Mouse (Mus musculus) spleen, postnatal 10 days (tissue): ENCODE results near the gene 2900011O08Rik.
"Not testable (repeated sequence)": the region's sequence is repeated elsewhere in the genome, so short reads cannot be mapped to it uniquely, and the experiment has no call there.

Experiments used
- DNase-seq, 2 experiments: peaks; one replicate each; pipeline ENCODE4 v3.0.0; 2021 to 2022; ENCODE audit warnings: low spot score in 2 of 2

2900011O08Rik gene

DNA sequence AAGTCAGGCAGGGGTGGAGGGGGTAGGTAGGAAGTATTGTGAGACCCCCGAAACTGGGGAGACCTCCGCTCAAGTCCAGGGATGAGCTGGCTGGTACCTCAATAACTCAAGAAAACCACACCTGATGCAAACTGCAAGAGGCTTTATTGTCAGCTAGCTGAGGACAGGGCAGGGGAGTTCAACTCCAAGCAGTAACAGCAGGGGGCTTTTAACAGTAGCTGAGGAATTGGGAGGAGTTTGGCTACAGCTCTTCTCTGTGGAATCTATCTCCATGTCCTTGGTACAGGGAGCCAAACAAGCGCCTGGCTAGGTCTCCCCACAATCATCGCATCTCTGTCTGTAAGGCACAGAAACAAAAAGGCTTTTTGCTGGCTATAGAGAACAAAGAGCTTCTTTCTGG lies 80.2 kb downstream of the 2900011O08Rik start:
- DNase-seq: not testable (repeated sequence)

DNA sequence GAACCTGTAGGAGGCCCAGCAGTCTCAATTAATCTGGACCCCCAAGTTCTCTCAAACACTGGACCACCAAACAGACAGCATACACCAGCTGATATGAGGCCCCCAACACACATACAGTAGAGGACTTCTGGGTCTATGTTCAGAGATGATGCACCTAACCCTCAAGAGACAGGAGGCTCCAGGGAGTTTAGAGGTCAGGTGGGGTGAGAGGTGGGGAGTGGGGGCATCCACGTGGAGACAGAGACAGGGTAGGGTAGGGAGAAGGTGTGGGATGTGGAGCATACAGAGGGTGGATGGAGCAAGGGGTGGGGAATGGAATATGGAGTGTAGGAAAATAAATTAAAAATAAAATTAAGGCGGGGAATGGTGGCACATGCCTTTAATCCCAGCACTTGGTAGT lies 82.3 kb downstream of the 2900011O08Rik start:
- not testable (repeated sequence) for DNase-seq

DNA sequence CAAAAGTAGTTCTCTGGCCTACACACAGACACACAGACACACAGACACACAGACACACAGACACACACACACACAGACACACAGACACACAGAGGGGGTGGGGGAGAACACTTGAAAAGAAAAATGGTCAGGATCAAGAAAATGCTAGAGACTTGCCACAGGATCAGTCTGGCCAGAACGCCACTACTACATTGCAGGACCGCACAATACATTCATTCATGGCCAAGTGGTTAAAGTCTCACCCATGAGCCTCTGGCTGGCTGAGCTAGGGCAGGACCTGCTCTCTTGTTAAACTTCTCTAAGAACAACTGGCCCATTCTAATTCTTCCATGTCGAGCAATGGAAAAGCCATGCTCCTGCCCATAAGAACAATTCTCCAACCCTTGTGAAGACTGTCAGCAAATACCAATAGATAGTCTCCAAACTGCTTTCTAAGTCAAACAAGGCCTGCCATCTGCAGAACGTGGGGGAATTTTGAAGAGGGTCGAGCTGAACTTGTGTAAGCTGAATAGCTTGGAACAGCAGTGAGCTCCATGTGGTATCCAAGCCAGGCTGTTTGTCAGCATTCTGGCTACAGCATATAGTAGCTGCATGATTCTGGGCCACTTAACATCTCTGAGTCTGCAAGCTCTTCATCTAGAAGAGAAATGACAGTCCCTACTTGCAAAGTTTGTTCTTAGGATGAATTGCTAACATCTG lies 84.2 kb downstream of the 2900011O08Rik start:
- no peak for DNase-seq

DNA sequence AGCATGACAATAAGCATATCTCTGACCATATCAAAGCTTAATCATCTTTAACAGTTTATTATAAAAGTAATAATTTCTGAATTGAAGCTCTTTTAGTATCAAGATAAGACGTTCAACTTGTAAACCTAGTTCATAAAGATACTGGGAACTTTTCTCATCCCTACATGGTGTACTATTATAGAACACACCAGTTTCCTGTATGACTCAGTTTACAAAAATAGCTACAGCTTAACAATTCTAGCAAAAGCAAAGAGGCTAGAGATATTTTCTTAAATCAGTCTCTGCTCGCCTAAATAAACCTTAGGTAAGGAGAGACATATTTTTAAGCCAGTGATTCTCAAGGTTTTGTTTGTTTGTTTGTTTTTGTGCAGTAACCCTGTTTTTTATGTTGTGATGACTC lies 96.5 kb downstream of the 2900011O08Rik start:
- DNase-seq: no peak

DNA sequence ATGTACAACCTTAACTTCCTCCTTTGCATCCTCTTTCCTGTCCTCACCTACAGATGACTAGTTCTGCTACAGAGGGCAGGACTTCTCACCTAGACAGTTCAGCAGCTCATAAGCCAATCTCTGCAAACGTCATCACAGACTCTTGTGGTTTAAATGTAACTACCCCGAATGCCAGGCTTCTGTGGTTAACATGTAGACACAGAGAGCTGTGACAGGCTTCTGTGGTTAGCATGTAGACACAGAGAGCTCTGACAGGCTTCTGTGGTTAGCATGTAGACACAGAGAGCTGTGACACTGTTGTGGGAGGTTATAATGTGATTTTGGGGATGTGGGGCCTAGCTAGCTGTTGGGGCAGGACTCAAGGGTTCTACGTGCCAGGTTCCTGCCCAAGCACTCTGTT lies 101.8 kb downstream of the 2900011O08Rik start:
- peak in 1 of 2 experiments; percentile 20 for DNase-seq

DNA sequence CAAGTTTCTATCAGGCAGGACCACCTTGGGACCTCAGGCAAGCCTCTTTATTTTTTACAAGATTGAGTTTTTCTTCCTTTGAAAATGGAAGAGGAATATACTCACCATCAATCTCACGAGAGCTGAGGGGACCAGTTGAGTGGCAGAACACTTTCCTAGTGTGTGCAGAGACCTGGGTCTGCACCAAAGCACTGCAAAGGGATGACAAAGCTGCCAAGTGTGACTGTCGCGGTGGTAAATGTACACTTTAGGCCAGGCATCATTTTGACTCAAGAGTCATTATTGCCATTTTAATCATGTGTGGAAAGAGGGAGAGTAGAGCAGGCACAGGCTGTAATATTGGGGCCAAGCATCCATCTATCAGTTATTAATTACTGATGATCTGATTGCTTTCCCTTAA lies 102.9 kb downstream of the 2900011O08Rik start:
- DNase-seq: no peak

DNA sequence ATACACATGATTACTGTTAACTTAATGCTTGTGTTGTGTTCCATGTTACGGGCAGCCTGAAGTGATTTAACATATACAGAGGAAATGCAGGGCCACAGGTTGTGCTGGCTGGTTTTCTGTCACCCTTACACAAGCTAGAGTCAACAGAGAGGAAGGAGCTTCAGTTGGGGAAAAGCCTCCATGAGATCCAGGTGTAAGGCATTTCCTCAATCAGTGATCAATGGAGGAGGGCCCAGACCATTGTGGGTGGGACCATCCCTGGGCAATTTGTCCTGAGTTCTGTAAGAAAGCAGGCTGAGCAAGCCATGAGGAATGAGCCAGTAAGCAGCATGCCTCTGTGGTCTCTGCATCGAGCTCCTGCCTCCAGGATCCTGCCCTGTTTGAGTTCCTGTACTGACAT lies 105.4 kb downstream of the 2900011O08Rik start:
- no peak for DNase-seq

DNA sequence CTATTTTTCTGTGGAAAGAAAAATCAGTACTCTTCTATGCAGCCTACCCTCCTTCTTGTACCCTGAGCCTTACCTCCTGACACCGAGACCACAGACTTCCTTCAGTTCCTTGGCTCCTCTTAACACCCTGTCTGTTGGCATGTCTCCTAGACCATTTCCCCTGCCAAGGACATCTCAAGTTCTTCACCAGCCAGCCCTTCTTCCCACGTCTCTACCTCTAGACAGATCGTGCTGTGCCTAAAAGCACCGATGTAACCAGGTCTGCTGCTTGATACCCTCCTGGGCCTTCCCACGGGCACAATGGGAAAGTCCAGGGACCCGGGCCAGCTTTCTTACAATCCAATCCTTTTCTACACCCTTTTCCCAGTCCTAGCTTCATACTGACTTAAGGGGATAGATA lies 119.5 kb downstream of the 2900011O08Rik start:
- no peak for DNase-seq

DNA sequence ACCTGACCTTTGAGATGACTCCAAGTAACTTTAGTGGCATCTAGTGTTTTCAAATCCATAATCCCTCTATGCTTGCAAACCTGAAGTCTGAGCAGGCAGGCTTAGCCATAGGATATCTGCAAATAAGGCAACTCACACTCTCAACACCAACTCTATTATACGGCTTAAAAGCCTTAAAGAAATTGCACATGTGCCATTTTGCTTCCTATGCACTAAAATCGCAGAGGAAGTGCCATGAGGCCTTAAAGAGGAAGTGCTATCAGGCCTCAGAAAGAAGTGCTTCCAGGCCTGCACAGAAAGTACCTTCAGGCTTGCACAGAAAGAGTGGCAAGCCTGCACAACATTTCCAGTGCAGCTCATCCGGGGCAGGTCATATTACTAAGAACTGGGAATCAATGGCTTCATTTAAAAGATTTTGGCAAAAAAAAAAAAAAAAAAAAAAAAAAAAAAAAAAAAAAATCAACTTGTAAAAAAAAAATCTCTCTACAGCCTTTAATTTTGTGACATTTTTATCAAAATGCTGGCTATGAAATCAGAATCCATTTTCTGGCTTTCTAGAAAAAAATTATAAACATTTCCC lies 123.3 kb downstream of the 2900011O08Rik start:
- DNase-seq: peak in 1 of 2 experiments; percentile 16

DNA sequence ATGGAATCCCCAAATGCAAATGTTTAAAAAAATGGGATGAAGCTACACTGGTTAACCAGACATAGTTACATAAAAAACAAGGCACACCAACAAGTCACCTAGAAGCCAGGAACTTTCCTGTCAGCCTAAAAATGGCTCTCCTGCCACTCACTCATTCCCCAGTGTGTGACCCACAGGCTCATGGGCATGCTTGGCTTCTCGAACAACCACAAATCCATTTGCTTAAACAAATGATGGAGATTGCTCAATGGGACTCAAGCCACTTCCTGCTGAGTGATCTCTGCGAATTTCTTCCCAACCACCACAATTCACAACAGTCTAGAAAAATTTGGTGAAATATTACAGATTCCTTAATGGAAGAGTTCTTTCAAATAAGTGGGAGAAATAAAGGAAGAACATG lies 124.5 kb downstream of the 2900011O08Rik start:
- no peak for DNase-seq

DNA sequence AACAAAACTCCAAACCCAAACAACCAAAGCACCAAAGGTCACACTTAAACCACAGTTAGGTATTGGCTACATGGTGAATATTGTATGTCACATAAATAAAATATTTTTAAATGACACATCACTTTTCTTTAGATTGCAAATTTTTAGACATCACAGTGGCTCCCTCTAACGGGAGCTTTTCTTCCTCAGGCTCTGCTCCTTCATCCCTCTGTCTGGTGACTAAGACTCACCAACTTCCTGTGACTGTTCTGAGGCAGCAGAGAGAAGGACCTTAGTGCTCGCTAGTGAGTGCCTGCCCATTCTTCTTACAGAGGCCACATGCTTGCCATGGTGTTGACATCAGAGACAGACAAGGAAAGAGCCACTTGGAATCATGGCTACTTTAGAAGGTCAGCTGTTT lies 125.7 kb downstream of the 2900011O08Rik start:
- DNase-seq: no peak

DNA sequence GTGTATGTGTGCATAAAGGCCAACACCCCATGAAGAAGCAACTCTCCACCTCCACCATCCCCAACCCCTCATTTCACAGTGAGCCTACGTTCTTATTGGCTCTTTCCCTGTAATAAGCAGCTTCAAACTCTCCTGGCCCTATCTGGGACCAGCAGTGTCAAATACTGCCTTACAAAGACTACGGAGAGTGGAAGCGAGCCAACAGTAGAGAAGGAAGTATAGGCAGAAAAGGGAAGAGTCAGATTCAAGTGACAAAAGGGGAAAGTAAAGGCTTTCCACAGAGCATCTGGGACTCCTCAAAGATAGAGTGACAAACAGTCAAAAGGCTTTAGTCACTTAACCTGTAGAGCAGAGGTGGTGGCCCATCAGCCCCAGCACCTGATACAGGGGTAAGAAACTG lies 126.3 kb downstream of the 2900011O08Rik start:
- no peak for DNase-seq

DNA sequence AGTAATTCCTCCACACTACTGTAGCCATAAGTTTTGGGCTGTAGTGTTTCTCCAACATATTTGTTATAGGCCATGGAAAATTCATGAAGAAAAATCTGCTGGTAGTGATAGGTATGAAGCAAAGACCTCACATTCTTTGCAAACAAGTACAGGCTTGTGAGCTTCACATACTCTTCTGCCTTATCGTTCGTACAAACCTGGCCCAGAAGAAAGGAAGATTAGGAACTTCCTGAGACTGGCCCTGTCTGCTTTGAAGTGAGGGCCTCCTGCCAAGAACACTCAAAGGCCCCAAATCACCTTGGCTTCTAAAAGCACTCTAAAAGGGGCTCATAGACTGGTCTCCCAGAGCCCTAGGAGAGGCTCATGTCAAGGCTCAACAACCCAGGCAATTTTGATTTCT lies 130.9 kb downstream of the 2900011O08Rik start:
- no peak for DNase-seq

DNA sequence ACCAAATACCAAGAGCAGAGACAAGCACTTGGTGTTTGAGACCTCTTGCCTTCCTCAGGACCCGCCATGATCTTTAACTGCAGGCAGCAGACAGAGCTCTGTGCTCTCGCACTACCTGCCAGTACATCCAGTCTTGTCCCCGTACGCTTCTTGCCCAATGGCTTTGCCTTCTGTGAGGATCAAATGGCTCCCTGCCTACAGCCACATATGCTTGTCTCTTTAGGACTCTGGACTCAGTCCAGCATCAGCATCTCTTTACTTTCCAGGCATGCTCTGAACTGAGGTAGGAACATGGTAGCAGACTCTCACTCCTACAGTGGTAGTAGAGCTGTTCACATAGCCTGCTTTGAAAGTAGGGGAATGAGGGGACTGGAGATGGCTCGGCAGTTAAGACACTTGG lies 134.5 kb downstream of the 2900011O08Rik start:
- DNase-seq: no peak

DNA sequence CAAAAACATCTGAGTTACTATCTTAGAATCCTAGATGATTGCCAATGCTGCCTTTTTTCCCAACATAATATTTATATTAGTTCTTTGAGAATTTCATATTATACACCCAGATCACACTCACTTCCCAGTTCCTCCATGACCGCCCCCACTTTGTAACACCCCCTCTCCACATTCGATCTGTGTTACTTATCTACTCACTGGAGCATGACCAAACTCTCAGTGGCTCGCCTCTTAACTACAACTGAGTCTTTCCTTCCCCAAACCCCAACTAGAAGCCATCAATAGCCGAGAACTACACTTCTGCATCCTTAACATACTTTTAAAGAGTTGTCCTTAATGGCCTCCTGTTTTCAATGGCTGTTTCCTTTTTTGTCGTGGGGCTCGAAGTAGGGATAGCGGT lies 135.2 kb downstream of the 2900011O08Rik start:
- no peak for DNase-seq

DNA sequence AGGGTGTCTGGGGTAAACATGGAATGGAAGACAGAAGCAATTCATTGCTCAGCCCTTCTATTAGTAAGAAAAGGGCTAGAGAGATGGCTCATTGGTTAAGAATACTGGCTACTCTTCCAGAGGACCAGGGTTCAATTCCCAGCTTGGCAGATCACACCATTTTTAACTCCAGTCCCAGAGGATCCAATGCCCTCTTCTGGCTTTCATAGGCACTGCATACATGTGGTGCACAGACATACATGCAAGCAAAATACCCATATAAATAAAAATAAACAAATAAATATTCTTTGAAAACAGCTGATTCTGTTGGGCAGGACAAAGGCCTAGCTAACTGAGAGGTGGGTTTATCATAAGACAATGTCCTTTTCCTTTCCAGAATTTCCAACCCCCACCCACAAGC lies 136.2 kb downstream of the 2900011O08Rik start:
- no peak for DNase-seq

DNA sequence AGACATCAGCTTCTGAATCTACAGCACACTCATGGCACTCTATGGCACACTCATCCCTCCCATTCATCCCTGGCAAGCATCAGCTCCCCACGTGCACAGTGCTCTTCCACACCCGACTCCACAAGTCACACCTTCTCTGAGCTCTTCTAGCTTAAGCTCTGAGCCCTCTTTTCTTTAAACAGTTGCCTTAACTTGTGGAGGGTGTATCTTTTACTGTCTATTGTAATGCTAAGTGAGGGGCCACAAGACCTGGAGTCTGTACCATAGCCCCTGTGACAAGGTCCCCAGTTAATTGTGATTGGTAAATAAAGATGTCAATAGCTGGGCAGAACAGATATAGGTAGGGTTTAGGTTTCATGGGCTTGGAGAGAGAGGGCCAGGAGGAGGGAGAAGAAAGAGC lies 137.5 kb downstream of the 2900011O08Rik start:
- DNase-seq: no peak

DNA sequence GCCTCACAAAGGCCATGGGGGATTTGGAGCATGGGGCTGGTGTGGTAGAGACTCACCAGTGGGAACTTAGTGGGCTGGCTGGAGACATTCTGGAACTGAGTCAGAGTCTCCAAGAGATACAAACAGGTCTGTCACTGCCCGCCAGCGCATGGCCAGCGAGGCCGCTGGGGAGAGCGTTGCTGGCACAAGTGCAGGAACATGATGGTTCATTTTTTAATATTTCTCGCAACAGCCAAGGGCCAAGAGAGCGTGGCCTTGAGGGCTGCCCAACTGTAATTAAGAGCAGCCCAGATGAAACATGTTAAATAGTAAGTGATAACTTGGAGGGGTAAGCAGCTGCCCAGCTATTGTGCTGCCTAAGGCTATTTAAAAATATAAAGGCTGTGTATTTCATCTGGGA lies 138.3 kb downstream of the 2900011O08Rik start:
- no peak for DNase-seq

DNA sequence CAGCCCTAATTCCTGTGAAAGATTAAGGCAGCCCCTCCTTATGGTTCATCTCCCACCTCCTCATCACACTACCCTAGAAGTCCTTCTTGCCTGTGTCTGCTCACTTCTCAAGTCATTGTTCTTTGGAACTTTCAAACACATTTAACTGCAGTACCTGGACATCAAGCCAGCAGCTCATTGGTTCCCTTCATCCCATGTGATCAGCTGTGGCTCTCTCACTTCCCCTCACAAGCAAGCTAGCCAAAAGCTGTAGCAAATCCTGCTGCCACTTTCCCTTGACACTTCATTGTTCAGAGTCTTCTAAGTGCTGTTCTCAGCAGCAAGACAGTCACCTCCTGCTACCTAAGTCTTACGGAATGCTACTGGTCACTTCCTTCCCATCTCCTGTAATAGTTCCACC lies 138.8 kb downstream of the 2900011O08Rik start:
- no peak for DNase-seq

DNA sequence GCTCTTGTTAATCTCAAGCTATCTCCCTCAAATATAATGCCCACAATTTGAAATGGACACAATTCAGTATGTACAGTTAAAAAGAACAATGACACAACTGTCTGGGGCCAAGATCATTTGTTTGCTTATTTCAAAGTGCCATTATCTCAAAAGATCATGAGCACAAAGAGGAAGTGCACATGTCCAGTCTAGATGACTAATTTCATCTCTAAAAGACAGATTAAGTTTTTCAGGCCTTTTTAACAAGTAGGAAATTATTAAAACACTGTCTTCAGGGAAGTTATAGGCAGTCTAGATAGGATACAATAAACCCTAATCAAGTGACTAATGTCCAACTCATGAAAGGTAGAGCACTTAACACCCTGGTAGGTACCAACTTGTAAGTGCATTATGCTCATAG lies 142.6 kb downstream of the 2900011O08Rik start:
- no peak for DNase-seq

DNA sequence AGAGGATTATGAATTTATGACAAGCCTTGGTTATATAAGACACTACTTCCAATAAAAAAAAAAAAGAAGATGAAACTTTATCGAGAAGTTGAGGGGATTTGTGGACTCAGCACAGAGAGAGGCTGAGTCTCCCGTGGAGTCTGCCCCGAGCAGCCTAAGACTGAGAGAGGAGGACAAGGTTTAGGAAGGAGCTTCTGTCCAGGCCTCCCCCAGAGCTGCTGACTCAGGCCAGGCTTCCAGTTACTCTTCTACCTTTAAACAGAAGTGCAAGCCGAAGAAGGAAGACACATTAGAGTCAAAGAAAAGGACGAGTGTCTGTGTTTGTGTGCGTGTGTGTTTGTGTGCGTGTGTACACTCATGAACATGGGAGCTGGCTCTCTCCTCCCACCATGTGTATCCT lies 144.4 kb downstream of the 2900011O08Rik start:
- DNase-seq: no peak

DNA sequence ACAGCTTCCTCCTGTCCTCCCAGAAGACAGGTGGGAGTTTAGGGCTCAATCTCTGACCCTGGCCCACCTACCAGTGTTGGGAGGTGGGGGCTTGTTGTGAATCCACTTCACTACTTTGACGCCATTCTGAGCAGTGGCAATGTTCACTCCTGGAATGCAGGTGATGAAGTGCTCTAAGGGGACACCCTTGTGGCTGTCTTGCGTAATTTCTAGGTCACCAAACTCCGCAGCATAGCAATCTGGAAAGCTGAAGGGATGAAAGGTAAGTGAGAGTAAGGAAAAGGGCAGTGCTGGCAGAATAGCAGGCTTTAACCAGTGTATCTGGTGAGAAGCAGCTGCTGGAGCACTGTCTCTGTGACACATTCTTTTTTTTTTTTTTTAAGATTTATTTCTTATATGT lies 145.0 kb downstream of the 2900011O08Rik start:
- no peak for DNase-seq

DNA sequence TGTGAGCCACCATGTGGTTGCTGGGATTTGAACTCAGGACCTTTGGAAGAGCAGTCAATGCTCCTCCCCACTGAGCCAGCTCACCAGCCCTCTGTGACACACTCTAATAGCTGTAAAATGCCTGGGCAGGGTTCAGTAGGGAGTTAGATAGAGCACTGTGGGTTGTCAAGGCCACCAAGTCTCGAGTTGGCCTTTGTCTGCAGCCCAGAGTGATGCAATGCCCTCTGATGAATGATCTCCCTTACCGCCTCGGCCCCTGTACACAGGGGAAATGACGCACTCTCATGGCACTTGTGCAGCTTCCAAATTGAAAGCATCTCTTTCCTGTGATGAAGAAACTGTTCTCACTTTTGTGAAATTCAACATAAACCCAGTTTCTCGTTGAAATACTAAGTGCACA lies 145.4 kb downstream of the 2900011O08Rik start:
- DNase-seq: no peak

DNA sequence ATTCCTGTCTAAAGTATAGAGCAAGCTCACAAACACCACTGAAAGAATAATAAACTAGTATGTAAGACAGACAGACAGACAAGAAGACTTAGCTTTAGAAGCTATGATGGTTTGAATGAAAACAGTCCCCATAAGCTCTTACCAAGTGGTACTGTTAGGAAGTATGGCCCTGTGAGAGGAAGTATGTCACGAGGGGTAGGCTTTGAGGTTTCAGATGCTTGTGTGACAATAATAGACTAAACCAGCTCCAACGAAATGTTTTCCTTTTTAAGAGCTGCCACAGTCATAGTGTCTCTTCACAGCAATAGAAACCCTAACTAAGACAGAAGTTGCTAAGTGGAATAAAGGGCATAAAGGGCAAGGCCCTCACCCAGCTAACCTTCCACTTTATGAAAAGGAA lies 148.6 kb downstream of the 2900011O08Rik start:
- no peak for DNase-seq
